Mouse (Mus musculus) NIH3T3 (cell line): ENCODE results near the gene Acss1.

ENCODE experiments used
- DNase-seq: peaks from one replicate; pipeline ENCODE4 v3.0.0-alpha.2; 2012; ENCODE audit warnings: low read depth

Gene Acss1

DNA sequence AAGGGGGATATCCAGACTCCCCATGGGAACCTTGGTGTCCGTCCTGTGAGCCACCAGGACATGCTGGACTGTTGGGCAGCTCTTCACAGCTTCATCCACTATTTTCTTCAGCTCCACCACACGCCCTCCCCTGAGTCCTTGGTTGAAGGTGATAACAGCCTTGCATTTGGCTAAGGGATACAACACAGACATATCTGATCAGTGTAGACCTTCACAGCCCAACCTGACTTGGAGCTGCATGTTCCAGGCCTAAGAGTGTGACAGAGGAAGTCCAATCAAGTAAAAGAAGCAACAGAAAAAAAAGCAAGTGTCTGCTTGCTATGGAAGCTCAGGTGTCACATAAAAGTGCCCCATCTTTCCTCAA lies 29.9 kb downstream of the Acss1 start:
- DNase-seq: no peak

DNA sequence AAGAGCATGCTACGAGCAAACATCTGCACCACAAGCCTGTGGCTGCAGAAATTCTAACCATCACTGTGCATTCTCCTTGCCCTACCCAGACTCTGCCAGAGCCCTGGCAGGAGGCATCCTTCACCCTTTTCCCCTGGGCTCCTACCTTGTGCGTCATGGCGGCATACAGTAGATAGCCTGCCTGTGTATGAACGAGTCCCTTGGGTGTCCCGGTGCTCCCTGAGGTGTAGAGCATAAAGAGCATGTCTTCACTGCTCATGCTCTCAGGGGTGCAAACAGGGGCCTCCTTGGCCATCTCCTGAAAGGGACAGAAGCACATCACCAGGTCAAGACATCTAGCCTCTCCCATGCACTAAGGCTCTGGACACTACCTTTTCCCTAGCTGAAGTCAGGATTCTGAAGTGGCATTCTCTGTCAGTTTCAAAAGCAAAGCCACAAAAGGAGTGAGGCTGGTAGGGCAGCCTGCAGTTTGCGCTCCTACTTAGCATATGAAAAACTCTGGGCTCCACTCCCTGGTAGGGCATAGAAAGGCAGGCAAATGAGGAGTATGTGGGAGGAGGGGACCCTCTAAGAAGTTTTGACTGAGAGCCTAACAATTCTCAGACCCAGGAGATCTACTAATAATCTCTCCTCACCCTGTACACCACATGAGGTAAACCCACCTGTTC lies 30.5 kb downstream of the Acss1 start:
- no peak for DNase-seq

DNA sequence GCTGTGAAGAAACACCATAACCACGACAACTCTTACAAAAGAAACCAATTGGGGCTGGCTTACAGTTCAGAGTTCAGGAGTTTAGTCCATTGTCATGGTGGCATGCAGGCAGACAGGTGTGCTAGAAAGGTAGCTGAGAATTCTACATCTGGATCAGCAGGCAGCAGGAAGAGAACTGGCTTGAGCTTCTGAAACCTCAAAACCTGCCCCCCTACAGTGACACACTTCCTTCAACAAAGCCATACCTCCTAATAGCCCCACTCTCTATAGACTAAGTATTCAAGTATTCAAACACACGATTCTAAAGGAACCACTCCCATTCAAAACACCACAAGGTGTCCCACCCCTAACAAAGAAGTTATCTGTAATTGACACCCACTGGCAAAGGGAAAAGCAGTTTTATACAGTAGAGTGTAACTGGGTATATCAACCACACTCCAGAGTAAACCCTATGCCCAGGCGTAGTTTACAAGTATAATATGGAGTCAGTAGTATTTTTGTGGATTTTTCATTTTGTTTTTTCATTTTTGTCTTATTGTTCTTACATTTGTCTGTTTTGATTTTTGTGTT lies 32.3 kb downstream of the Acss1 start:
- DNase-seq: no peak

DNA sequence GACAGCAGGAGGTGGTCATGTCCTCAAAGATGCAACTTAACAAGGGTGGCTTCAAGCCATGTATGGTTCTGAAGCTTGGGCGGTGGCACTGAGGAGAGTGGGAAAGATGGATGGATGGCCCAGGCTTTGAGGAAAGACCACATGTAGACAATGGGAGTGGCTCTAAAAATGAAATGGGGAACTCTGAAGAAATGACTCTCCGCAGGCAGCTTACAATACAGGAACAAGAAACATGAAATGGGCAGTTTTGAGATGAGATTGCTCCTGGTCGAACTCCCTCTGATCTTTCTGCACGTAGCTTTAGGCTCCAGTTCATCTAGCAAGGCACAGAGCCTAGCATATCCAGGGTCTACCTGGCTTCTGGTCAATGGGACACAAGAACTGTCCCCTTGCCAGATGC lies 39.0 kb downstream of the Acss1 start:
- DNase-seq: no peak

DNA sequence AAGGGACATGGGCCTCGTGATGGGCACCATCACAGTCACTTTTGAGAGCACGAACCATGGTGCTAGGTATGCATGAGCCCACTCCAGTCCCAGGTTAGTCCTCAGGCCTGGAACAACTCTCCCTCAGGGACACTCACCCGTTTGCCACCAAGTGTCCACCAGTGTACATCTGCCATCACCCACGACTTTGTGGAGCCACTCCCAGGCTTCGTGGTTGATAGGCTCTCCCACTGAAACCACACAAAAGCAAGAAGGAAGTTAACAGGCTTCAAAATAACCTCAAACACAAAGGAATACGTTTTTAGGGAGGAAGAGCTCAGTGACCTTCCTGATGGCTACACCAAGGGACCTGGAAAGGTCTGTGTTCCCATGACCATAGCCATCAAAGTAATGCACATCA lies 41.2 kb downstream of the Acss1 start:
- no peak for DNase-seq

DNA sequence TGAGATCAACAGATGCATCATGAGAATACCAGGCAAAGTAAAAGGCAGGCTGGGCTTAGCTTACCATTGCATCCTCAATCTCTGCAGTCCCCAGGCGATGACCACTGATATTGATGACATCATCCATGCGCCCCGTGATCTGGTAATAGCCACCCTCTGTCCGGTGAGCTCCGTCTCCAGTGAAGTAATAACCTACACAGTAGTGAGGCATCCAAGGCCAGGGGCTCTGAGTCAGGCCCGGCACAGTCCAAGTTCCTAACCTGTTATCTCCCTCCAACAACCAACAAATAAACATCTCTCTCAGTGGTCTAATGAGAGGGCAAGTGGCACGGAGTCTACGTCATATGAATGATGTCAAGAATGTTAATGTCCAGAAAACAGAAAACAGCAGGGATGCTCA lies 43.4 kb downstream of the Acss1 start:
- DNase-seq: no peak

DNA sequence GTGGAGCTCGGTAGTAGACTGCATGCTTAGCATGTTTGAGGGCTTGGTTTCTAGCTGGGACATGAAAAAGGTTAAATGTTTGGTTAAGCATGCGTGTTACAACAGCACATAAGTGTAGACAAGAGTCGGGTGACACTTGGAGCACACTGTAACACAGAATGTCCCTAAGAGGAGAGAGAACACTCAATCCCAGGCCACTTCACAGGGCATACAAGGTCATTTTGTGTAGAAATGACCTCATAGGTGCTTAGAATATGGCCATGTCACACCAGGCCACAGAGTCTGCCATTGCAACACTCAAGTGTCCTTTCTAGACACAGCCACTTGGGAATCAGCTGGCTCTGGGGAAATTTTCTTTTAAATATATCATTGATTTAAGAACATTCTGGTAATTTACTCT lies 44.3 kb downstream of the Acss1 start:
- DNase-seq: no peak

DNA sequence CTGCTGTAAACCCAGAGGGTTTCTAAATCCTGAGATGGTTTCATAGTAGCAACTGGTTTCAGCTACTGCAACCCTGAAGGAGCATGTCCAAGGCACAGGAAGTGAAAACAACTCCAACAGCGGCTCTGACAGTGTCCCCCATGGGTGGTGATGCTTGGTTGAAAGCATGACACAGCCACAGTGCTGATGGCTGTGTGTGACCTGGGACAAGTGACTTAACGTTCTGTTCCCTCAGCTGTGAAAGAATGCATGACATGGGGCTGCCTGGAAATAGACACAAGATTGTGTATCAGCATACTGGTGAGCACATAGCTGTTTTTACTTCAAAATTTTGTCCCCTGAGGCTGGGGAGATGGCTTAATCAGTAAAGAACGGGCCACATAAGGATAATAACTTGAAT lies 46.6 kb downstream of the Acss1 start:
- DNase-seq: no peak

DNA sequence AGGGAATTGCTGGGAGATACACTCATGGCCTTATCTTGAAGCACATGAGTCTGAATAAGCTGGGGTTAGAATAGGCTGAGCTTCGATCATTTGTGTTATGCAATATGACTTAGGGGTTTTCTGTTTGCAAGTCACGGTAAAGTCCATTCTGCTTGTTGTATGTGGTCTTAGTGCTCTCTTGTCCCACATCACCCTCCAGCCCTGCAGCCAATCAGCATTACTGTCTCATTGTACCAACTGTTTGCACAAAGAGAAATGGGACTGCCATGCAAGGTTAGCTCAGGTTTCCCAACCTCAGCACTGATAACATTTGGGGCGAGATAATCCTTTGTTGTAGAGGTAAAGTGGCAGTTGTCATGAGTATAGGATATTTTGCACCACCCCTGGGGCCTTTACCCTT lies 58.2 kb downstream of the Acss1 start:
- no peak for DNase-seq

DNA sequence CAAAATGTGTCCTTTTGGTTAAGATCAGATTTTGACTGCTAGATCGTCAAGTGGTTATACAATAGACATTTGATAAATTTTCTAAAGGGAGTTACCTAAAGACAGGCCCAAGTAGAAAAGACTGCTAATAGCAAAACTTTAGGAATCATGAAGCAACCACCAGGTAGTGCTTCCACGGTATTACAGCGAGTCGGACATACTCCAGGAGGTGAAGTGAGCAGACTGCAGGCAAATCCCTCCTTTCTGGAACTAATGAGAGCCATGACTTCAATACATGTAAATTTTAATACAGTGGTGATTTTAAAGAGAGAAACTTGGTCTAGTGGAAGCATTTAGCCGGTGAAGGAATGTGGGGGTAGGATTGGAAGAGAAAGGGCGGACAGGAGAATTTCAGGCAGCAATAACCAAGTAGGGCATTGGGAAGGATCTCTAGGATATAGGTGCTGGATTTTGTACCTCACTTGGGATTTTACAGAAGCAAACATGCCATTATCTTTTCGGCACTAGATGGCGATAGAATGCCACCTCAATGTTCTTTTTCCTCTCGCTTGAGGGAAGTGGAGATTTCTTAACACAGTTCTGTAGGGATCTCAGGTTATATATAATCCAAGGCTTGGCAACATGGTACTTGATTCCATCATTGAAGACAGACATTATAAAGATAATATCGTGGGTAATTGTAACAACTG lies 59.3 kb downstream of the Acss1 start:
- DNase-seq: peak; percentile 87

DNA sequence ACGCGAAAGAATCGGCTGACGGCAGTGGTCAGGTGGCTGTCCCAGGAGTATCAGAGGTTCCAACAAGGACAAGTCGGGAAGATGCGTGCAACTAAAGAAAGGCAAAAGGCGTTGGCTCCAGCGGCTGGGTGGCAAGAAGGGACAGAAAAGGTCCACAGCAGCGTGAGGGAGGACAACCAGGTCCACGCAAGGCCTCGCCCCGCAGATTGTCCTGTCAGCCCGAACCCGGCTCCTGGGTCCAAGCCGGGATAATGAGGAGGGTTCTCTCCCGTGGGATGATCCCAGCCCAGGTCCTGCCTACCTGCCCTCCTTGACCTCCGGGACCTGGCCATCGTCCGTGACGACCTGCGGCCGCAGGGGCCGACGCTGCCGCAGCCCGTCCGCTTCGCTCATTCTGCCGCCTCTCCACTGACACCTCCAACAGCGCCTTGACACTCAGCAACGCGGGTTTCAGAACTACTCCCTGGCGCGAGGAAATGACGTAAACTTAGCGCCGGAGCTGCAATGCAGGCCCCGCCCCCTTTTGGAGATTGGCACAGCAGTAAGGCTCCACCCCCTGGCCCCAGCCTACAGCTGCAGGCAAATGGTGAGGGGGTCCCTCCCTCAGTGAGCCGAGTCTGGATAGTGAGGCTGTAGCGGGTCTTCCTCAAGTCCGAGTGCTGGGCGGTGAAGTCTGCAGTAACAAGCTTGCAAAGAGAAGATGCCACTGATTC lies 60.1 kb downstream of the Acss1 start, which contains the start of gene Apmap:
Gene Apmap, minus strand, starts transcription at position 481 of the 713 bp plus-strand sequence.
- DNase-seq: peak; percentile 98

DNA sequence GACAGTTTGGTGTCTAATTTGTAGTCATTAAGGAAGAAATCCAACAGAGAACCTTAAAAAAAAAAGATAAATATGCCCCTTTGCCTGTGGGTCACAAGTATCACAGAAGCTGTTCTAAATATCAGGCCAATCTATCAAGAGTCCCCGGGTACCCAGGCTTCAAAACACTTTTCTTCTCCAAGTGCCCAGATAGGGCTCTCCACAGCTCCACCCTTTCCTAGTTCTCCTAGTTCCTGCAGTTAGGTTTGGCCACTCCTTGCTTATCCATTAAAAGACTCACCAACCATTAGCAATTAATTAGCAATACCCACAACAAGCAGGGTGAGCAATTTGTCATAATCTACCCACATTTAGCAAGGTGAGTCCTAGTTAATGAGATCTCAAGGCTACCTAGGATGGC lies 61.2 kb downstream of the Acss1 start:
- DNase-seq: no peak

DNA sequence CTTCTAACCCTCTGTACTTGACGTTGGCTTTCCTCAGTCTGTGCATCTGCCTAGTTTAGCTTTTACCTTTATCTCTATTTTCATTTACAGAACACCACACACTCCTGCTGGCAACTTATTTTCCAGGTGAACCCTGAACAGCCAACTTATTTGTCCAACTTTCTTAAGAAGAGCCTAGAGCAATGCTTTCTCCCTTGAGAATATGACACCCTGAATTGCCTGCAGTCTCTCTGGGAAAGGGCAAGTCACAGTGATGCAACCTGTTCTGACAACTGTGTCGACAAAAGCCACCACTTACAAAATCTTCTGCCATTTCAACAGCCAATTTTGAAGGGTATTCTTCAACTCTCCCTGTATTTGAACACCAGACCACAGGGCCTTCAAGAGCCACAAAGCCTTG lies 63.5 kb downstream of the Acss1 start:
- no peak for DNase-seq

DNA sequence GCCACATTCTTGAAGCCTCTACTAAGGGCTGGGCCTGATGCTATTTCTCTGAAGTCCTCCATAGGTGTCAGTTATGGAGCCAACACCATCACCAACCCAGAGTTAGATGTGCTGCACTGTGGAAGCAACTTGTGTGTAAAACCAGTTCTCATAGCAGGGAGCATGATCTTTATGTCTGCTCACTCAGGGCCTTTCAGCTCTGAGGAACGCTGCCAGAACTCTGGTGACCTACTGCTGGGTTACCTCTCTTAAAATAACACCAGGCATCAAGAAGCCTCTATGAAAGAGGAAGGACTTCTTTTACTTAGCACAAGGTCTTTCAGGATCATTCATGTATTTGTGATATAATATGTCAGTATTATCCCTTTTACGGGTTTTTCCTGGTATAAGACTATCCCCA lies 66.1 kb downstream of the Acss1 start:
- DNase-seq: no peak

DNA sequence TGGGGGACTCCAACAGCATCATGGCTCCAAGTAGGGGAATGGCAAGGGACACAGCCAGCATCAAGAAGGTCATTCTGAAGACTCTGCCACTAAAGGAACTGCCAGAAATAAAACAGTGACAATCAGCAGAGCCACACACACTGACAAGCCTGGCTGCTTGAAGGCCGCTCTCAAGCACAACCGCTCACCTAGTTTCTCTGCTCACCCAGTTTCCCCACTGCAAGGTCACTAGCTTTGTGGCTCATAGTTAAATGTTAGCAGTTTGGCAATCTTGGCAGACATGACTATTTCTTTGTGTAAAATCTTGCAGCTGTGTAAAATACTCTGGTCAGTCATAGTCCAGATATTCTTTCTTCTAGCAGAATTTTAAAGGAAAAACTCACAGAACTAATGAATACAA lies 68.0 kb downstream of the Acss1 start:
- no peak for DNase-seq

DNA sequence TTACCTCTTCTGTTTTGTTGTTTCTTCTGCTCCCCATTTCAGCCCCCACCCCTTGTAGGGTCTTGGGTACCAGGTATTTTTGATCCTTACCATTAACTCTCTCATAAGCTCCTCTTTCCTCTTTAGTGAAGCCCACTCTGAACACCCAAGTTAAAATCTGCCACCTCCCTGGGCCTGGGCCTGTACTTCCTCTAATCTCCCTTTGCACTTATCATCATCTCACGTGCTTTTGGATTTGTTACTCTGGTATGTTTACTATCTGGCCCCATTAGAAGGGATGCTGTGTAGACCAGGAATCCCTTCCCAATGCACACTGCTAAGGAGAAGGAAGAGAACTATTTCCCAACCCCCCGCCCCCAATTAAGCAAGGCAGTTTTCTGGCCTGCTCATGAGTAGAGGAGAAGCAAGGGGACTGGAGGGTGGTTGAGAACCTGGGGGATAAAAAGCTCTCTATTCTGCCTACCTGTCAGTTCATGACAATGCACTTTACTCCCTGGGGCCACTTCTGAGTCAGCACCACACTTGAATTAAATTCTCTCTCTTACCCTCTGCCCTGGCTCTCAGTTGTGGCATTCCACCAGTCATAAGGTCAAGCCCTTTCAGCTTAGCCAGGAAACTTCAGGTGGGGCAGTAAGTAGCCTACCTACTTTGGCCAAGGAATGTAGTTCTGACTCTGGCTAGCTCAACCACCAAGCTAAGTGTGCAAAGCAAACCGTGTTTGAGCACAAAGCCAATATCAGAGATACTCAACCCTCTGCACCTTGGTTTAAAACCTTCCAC lies 72.7 kb downstream of the Acss1 start:
- no peak for DNase-seq

DNA sequence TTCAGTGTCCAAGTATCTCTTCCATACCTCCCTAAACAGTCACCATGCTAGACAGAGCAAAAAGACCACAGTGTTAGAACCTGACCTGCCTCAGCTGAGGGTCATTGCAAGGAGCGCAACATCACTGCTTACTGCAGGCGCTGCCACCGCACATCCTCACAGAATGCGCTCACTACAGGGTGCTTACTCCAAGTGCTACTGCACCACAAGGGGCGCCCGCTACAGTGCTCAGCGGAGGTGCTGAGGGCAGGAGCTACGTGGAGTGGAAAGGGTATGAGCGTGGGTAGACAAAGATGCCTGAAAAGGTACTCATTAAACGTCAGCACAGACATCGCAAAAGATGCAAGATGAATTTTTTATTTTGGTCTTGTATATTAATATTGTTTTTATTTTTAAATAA lies 79.2 kb downstream of the Acss1 start:
- no peak for DNase-seq

DNA sequence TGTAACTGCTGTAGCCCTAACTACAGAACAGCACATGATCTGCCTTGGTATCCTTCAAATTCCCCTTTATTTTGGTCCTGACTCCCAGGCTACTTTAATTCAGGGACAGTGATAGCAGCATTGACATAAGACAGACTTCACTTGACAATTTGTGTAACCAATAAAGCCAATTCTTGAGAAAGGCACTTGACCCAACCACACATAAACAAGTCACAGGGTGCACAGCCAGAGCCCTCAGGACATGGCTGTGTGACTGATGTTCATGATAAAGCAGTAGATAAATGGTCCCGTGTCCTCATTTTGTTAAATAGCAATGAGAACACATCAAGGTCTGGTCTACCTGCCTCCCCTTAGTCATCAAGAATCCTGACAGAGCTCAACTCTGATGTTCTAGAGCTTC lies 88.7 kb downstream of the Acss1 start:
- no peak for DNase-seq

DNA sequence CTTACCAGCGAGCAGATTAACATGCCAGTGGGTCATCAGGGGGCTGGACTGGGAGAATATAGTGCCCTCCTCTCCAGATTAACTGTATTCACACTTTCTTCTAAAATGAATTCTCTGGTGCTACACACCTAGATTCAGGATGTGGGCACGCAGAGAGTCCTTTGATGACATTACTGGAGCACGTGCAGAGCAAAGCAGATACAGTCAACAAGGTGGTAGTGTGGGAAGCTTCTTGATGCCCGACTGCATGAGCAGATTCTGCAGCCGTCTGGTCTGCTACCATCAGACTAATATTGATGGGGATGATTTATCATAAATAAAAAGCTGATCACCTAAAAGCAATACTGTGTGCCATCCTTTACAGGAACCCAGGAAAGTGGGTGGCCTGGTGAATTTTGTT lies 89.7 kb downstream of the Acss1 start:
- no peak for DNase-seq

DNA sequence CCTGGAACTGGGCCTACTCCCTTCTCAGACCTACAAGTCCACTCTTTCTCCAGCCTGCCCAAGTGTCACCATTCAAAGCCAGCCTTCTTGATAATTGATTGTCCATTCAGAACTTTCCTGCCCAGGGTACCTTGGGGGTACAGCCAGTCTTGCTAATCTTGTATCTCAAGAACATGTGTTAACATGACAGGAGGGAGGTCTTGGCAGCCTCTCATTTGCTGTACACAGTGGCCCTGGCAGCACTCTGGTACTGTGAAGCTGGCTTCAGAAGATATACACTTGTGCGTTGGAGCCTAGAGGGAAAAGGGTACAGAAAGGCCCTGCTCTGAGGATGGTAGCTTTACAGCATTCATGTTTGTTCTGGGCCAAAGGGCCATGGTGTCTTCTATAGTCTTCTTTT lies 92.0 kb downstream of the Acss1 start:
- DNase-seq: no peak

DNA sequence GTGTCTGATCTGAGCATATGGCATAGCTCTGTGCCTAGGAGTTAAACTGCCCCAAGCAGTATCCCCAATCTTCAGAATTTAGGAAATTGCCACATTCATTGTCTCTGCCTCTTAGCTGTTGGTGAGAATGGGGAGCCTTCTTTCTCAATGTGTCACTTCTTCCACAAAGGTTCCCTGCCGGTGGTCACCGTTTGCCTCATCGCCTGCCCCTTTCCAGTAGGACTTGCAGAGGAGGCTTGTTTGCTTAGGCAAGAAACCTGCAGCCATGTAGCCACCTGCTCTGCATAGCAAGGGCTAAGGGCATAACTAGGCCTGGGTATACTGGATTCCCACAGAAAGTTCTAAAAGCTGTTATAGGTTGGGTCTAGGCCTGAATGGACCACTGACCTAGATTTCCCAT lies 95.8 kb downstream of the Acss1 start:
- no peak for DNase-seq

DNA sequence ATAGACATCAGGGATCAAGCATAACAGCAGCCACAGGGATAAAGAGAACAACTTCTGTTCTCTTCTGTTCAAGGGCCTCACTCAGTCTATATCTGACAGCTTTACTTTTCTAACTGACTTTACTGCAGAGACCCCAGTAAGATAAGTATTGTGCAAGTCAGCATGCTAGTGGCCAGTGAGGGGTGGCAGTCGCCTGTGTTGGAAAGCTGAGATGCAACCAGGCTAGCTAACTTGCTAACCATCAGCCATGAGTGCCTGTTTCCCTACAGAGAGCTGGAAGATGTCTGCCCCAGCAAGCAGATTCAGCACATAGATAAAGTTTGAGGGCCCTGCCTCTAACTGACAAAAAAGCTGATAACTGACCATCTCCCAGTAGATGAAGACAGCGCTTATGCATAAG lies 97.5 kb downstream of the Acss1 start:
- no peak for DNase-seq
